Mouse (Mus musculus): ENCODE data around the gene Flcn.
A peak's percentile ranks its signal among the peaks of the same experiment; 100 is the strongest.

Flcn gene

DNA sequence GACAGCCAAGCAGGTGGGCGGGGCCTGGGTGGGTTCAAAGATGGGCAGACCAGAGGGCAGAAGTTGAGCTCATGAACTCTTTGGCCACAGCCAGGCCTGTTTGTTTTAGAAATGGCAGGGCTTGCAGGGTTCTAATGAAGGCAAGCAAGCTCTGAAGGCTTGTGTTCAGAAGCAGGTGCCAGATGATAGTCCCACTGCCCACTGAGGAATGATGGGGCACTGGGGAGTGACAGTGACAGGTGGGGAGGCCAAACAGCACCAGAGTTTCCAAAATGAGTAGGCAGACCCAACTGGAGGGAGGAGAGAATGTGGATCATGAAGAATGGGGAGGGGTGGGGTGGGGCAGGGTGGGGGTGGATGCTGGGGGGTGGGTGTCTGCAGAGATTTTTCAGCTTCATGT lies 4.6 kb downstream of the Flcn start:
- no peak for DNase-seq (ENCODE audit: low spot score in 2 of 2)

GRCm38 (mm10) chr11:59804409-59805110 lies 5.3 kb downstream of the Flcn start:
- DNase-seq (ENCODE audit: low spot score in 2 of 2): no peak

- no peak for DNase-seq (ENCODE audit: low spot score in 2 of 2)
These were observed 6.3 kb downstream of the Flcn start for GRCm38 (mm10) chr11:59803516-59803915.

- no peak for DNase-seq (ENCODE audit: low spot score in 2 of 2)
These were observed 7.9 kb downstream of the Flcn start for GRCm38 (mm10) chr11:59801881-59802280.

DNA sequence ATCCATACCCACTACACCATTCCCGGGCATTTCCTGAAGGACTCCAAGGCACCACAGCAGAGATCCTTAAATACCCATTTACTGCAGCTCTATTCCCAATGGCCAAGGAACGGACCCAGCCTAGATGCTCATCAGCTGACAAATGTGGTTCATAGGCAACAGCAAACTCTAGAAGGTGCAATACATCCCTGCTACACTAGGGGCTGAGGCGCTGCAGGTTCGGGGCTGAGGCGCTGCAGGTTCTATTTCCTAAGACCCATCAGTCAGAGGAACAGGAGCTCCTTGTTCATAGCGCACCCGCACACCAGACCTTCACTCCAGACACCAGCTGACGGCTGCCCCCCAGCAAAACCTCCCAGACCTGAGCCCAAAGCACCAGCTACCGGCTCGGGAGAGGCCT lies 9.4 kb downstream of the Flcn start:
- DNase-seq (ENCODE audit: low spot score in 2 of 2): no peak

GRCm38 (mm10) chr11:59793390-59793789 lies 16.4 kb downstream of the Flcn start:
- DNase-seq (ENCODE audit: low spot score in 2 of 2): no peak

DNA sequence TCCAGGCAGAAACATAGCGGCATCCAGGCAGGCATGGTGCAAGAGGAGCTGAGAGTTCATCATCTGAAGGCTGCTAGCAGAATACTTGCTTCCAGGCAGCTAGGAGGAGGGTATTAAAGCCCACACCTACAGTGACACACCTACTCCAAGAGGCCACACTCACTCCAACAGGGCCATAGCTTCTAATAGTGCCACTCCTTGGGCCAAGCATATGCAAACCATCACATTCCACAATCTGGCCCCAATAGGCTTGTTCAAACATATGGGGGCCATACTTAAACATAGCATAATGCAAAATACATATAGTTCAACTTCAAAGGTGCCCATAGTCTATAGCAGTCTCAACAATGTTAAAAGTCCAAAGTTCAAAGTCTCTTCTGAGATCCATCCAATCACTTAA lies 20.5 kb downstream of the Flcn start:
- no peak for DNase-seq (ENCODE audit: low spot score in 2 of 2)

DNA sequence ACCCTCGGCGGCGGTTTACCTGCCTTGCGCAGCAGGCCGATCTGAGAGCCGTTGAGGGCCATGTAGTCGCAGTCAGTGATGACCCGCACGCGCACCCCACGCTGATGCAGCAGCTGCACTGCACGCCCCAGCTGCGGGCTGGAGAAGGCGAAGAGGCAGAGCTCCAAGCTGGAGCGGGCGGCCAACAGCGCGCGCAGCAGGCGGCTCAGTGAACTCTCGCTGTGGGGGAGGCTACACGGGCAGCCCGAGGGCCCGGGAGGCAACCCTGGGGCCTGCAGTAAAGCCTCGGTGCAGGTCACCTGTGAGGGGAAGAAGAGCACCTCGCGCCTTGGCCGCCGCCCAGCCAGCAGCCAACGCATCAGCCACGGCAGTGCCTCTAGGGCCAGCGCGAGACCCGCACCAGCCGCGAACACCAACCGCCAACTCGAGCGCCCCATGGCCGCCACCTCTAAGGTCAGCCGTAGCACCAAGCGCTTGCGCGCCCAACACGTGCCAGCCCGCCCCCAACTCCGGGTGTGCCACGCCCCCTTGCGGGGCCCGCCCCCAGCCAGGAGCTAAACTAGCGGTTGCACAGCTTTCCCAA lies 22.5 kb downstream of the Flcn start, which contains the start of gene Pld6:
Pld6 (minus strand) TSS at position 447 of the 583 bp plus-strand sequence.
- peak; percentile 35 to 47 for DNase-seq (ENCODE audit: low spot score in 2 of 2)

DNA sequence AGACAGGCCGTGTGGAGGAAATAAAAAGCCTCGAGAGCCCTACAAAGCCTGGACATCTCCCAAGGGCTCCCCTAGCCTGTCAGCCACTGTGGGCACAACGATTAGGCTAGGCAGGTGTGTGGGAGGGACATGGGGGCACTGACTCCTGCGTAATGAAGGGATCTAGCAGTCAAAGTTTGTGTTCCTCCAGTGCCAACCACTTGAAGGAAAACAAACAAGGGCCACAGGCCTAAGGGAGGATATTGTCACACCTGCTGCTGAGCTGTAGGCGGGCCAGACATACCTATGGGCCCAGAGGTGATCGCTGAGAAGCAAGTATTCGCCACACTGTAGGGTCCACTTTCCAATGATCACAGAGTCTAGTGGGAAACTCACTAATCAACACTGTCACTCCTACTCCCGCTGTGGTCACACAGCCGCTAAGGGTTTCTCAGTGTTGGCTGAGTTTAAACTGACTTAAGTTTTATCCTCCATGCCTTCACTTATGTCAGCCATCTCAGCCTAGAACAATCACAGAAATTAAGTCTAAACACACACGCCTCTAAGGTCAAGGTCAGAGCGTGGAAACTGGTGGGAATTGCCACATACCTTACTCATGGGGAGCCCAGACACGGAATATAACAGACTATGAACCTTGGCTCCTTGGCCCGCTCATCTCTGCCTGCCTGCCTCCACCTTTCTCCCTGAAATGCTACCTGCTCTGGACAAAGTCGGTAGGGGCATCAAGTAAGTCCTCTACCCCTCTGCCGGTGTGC lies 23.2 kb downstream of the Flcn start:
- no peak for DNase-seq (ENCODE audit: low spot score in 2 of 2)

- no peak for DNase-seq (ENCODE audit: low spot score in 2 of 2)
These were observed 26.2 kb downstream of the Flcn start for GRCm38 (mm10) chr11:59783591-59783990.

- DNase-seq (ENCODE audit: low spot score in 2 of 2): no peak
These were observed 27.7 kb downstream of the Flcn start for GRCm38 (mm10) chr11:59782091-59782590.

DNA sequence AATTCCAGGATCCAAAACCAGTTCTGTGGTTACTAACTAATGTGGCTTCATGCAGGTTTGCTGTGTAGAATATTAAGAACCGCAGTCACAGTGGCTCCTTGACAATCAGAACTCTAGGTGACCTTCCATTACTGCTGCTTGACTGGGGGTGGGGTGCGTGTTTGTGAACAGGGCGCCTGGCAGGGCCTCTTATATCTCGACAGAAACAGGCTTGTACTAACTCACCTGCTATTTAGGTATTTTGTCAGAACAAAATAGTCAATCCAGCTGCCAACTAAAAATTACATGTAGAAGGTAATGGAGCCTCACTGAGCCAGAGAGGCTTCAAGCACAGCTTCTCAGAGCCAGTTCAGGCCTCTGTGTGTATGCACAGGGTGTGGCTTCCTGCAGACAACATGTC lies 29.6 kb downstream of the Flcn start:
- DNase-seq (ENCODE audit: low spot score in 2 of 2): no peak

DNA sequence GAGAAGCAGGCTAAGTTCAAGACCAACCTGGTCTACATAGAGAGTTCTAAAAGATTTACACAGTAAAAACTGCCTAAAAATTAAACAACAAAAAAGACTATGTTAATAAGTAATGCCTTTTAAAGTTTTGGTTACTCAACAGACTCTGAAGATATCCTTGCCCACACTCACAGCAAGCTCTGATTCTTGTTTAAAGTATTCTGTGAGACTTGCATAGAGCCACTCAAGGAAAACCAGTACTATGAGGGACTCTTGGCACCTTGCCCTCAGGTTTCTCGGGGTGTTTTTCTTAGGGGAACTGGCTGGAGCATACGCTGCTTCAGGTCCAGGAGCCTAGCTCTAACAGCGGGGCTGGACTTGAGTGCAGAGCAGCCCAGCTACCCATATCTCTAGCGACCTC lies 30.4 kb downstream of the Flcn start:
- DNase-seq (ENCODE audit: low spot score in 2 of 2): no peak

- no peak for DNase-seq (ENCODE audit: low spot score in 2 of 2)
These were observed 31.0 kb downstream of the Flcn start for GRCm38 (mm10) chr11:59778874-59779223.

- peak; percentile 64 to 82 for DNase-seq (ENCODE audit: low spot score in 2 of 2)
These were observed 31.5 kb downstream of the Flcn start for GRCm38 (mm10) chr11:59778181-59778873.

GRCm38 (mm10) chr11:59777259-59777658 lies 32.6 kb downstream of the Flcn start:
- DNase-seq (ENCODE audit: low spot score in 2 of 2): no peak

DNA sequence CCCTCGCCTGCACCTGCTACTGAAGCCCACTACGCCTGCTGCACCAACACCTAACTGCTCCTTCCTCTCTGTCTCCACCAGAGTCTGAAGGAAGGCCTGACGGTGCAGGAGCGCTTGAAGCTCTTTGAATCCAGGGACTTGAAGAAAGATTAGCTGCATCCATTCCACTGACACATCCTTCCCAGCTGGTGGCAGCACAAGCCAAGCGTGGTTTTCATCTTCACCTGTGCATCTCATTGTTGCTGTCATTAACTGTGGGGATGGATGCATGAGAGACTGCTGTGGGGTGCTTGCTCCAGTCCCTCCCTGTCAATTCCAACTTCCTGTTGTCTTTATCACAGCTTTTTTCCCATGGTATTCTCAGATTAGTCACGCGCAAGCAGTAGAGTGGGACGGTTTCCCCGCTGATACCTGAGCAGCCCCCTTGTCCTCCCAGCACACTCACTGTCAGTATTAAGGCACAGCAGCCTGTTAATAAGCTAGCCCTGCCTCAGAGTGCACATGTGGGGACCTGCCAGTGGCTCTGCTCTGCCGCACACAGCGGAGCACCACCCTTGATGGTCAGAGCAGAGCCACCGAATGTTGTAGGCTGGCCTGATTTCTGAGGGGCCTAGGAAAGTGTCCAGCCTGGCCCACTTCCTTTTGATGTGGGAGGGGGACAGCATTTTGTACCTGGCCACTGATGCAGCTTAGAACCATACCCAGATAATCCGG lies 34.2 kb downstream of the Flcn start:
- no peak for DNase-seq (ENCODE audit: low spot score in 2 of 2)

DNA sequence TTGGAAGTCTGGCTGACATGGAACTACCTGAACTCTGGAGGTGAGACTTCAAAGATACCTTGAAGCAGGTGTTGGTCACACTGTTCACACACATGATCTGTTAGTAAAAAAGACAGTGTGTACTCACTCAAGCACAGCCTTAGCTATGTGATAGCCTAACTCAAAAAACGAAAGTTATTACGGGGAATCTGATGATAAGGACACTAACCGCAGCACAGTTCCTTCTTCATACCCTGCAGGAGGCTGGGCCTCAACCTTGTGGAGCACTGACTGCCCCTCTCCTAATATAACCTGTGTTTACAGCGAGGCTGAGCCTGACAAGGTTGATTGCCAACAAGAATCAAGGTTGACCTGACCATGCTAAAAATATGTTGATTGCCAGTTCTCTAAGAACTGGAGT lies 35.3 kb downstream of the Flcn start:
- no peak for DNase-seq (ENCODE audit: low spot score in 2 of 2)

DNA sequence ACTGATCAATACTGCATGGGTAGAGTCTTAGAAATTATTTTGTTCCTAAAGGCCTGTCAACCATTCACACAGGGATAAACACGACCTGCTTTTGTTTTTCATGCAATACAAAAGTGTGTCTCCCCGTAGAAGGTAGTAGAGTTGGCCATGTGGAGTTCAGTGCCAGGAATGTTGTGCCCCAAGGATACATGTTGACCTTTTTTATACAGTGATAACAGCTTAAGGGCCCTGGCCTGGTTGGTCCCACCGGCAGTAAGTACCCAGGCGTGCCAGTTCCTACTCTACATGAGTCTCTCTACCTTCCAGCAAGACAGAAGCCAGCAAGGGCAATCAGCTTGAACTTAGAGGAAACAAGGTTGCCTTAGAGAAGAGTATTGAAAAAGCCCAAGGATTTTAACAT lies 36.9 kb downstream of the Flcn start:
- DNase-seq (ENCODE audit: low spot score in 2 of 2): no peak

DNA sequence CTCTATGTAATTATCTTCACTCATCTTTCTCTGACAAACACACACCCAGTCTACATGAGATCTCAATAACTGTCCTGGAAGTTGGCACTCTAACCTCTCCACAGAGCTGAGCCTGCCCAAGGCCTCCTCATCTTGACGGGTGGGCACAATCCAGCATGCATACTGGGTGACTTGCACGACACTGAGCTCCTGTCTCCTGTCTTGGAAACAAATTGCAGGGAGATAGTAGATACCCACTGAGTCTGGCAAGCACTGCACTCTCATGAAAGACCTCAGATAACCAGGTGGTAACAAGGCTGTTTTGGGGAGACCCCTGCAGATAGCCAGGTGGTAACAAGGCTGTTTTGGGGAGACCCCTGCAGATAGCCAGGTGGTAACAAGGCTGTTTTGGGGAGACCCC lies 37.5 kb downstream of the Flcn start:
- DNase-seq (ENCODE audit: low spot score in 2 of 2): no peak

DNA sequence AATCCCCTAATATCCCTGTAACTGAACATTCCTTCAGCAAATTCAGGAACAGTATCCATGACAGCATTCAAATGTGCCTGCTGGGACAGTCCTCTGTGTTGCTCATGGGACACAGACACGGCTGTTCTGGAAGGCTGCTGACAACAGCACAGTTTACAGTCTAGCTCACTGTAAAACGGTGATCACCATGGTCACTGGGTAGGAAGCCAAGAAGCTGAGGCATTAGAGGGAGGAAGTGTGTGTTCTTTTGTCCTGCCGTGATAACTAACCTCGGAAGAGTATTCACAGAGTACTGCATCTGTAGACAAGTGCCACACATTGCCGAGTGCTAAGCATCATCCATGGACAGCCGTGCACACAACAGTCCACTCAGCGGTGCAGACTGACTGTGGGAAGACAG lies 39.1 kb downstream of the Flcn start:
- DNase-seq (ENCODE audit: low spot score in 2 of 2): no peak

GRCm38 (mm10) chr11:59769738-59770137 lies 40.1 kb downstream of the Flcn start:
- DNase-seq (ENCODE audit: low spot score in 2 of 2): no peak

Data from cerebellum, postnatal 4 days (tissue).